Mouse (Mus musculus): ENCODE measurements at regions not wholly inside any gene's neighbourhood (a gene's known extent, or its start where the extent isn't known, plus 50 kb on each side); places are given as distances from the start of the nearest gene placed in this dataset.
A peak's percentile ranks its signal among the peaks of the same experiment; 100 is the strongest.

GRCm38 (mm10) chr10:38147421-38147820 lies 674.2 kb downstream of the Rfpl4b start:
- no peak for DNase-seq

GRCm38 (mm10) chr10:38139196-38139595 lies 682.4 kb downstream of the Rfpl4b start:
- DNase-seq = no peak

- peak; percentile 14 to 32 for DNase-seq
Measured at GRCm38 (mm10) chr10:38121911-38122573, 699.5 kb downstream of the Rfpl4b start.

GRCm38 (mm10) chr10:38118601-38119000 lies 703.0 kb downstream of the Rfpl4b start:
- DNase-seq = no peak

GRCm38 (mm10) chr10:38116516-38116915 lies 705.1 kb downstream of the Rfpl4b start:
- no peak for DNase-seq

- DNase-seq = no peak
Measured at GRCm38 (mm10) chr10:38114194-38114593, 707.4 kb downstream of the Rfpl4b start.

- DNase-seq = no peak
Measured at GRCm38 (mm10) chr10:38108591-38108990, 713.0 kb downstream of the Rfpl4b start.

- no peak for DNase-seq
Measured at GRCm38 (mm10) chr10:38103570-38103969, 718.0 kb downstream of the Rfpl4b start.

- no peak for DNase-seq
Measured at GRCm38 (mm10) chr10:38078521-38078920, 743.1 kb downstream of the Rfpl4b start.

- DNase-seq = no peak
Measured at GRCm38 (mm10) chr10:38072394-38072793, 749.2 kb downstream of the Rfpl4b start.

GRCm38 (mm10) chr10:38059050-38059449 lies 762.5 kb downstream of the Rfpl4b start:
- DNase-seq = no peak

- no peak for DNase-seq
Measured at GRCm38 (mm10) chr10:38010452-38010851, 811.1 kb downstream of the Rfpl4b start.

GRCm38 (mm10) chr10:37995691-37996445 lies 825.7 kb downstream of the Rfpl4b start:
- DNase-seq = no peak

GRCm38 (mm10) chr10:37988297-37989263 lies 833.0 kb downstream of the Rfpl4b start:
- no peak for DNase-seq

- no peak for DNase-seq
Measured at GRCm38 (mm10) chr10:37978899-37979539, 840.3 kb upstream of the Marcks start.

- DNase-seq = no peak
Measured at GRCm38 (mm10) chr10:37960051-37960450, 821.3 kb upstream of the Marcks start.

GRCm38 (mm10) chr10:37914780-37915179 lies 776.1 kb upstream of the Marcks start:
- DNase-seq = no peak

- no peak for DNase-seq
Measured at GRCm38 (mm10) chr10:37911669-37912068, 772.9 kb upstream of the Marcks start.

GRCm38 (mm10) chr10:37908276-37908675 lies 769.6 kb upstream of the Marcks start:
- DNase-seq = no peak

- no peak for DNase-seq
Measured at GRCm38 (mm10) chr10:37907731-37908130, 769.0 kb upstream of the Marcks start.

GRCm38 (mm10) chr10:37887961-37888360 lies 749.2 kb upstream of the Marcks start:
- DNase-seq = no peak

- DNase-seq = no peak
Measured at GRCm38 (mm10) chr10:37880841-37881240, 742.1 kb upstream of the Marcks start.

- no peak for DNase-seq
Measured at GRCm38 (mm10) chr10:37873925-37874324, 735.2 kb upstream of the Marcks start.

Measured in lung, postnatal 4 days (tissue).